Mouse (Mus musculus) erythroid progenitor cell, adult 5-6 weeks (primary cell): ENCODE measurements at regions not wholly inside any gene's neighbourhood (a gene's known extent, or its start where the extent isn't known, plus 50 kb on each side); places are given as distances from the start of the nearest gene placed in this dataset.

ENCODE experiments used
- ATAC-seq: replicated peaks from 2 replicates; pipeline ENCODE4 v1.8.0; 2016; ENCODE audit warnings: moderate number of reproducible peaks, mild to moderate bottlenecking, moderate TSS enrichment, inconsistent platforms; ENCODE audit not compliant: poor library complexity, low FRiP score, severe bottlenecking

GRCm38 (mm10) chr5:73864138-73864761 is 204.0 kb downstream of the Usp46 start:
- no peak for ATAC-seq

- no peak for ATAC-seq
These were observed 195.4 kb downstream of the Usp46 start for GRCm38 (mm10) chr5:73872641-73873421.

GRCm38 (mm10) chr5:73874770-73875169 is 193.5 kb downstream of the Usp46 start:
- ATAC-seq = no peak

- ATAC-seq = no peak
These were observed 192.4 kb downstream of the Usp46 start for GRCm38 (mm10) chr5:73875847-73876246.

DNA sequence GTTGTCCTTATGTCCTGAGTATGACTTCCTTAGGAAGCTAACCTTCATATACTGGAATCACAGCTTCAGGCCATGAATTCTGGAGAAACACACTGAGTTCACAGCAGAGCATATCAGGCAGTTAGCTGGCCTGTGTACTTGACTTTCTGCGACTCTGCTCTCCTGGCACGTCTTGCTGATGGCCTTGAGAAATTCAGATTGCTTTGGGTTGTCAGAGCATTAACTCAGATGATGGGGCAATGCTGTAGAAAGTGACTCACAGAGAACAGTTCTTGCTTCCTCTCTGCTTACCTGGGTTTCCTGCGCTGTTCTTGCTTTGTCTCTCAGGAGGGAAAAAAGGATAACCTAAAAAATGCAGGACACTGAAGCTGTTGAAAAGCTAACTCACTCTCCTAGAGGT is 187.3 kb downstream of the Usp46 start:
- ATAC-seq = no peak

GRCm38 (mm10) chr5:73881941-73882340 is 186.3 kb downstream of the Usp46 start:
- no peak for ATAC-seq

- no peak for ATAC-seq
These were observed 183.2 kb downstream of the Usp46 start for GRCm38 (mm10) chr5:73884998-73885397.

GRCm38 (mm10) chr5:73885691-73886090 is 182.5 kb downstream of the Usp46 start:
- ATAC-seq = no peak

DNA sequence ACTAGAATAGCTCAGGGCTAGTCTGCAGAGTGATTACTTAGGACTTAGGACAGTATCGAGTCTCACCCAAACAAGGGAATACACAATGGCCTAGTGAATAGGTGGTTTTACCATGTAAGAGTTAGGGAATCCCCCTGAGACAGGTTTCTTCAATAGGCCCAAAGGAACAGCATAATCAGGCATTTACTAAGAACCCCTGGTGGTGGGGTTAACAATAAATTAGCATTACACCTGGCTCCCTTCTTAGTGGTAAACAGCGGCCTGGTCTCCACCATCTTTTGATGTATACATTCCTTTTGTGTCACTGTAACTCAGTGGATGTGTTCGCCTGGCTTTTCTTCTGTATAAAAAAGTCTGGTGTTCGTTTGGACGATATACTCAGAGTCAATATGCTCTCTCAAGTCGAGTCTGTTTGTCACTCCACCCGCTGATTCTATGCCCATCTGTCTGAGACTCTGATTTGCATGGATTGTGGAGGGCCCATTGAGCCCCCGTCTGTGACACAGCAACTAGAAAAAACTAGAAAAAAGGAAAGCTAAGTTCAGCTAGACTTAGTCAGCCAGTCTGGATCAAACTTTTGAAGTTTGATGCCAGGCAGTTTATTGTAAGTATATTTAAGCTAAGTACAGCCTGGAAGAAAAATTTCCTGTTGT is 180.8 kb downstream of the Usp46 start:
- no peak for ATAC-seq

GRCm38 (mm10) chr5:73888391-73888790 is 179.8 kb downstream of the Usp46 start:
- no peak for ATAC-seq

GRCm38 (mm10) chr5:73889342-73889741 is 178.9 kb downstream of the Usp46 start:
- ATAC-seq = no peak

DNA sequence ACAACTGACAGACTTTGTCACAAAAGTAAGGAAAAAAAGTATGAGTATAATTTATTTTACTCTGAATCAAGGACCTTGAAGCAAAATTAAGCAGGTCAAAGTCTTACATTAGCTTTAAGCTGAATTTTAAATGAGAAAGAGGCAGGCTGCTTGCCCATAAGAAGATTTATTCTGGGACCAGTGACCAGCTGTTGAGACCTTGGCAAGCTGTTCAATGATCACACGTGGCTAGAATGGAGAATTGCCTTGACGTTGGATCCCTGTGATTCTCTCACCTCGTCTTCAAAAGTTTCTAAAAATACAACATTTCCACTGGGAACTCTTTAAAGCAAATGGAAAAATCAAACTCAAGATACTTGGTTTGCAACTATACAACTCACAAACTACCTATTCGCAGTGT is 177.3 kb downstream of the Usp46 start:
- no peak for ATAC-seq

DNA sequence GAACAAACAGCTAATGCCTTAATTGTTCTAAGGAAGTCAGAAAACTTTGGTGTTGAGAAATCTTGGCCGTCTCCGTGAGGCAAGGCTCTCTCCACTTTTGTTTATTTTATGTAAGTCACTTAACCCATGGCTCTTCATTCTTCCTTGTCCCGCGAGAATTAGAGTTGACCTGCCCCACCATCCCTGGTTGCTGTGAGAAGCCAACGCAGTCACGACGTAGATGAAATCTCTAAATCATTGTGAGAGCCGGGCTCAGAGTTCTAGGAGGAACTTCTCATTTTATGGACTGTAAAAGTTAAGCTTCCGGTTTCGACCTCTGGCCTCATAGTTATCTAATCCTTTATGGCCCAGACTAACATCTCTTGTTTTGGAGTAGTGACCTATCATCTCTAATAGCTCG is 176.6 kb downstream of the Usp46 start:
- ATAC-seq = no peak

DNA sequence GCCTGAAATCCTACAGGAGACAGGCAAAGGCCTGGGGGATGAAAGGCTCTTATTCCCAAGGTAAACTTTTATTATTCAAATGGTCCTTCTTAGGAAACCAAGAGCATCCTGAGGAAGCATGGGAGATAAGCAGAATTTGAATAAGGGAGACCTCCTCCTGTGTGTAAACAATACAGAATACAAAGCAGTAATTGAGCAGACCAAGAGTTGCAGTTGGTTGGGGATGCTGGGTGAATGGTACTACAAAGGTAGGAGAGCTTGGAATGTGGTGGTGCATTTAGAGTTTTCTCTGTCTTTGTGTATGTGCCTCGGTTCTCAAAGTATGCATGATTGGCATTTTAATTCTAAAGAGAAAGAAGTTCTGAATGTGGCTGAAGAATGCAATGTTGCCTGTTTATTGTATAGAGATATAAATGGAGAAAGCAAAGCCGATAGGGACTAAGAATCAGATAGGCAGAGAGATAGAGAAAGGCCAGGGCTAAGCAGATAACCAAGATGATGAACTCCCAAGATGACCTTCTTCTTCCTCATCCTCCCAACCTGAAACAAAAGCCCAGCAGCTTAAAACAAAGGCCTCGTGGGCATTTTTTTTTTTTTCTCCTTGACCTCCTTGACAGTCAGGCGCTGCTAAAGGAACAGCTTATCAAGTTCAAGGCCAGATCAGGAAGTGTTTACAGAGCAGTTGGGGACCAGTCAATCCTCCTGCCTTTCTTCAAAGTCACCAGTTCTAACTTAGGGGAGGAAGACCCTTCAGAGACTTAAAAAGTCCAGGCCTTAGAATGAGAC is 175.6 kb downstream of the Usp46 start:
- ATAC-seq = no peak

GRCm38 (mm10) chr5:73895186-73895585 is 173.0 kb downstream of the Usp46 start:
- no peak for ATAC-seq

GRCm38 (mm10) chr5:73896785-73897184 is 171.4 kb downstream of the Usp46 start:
- no peak for ATAC-seq

- ATAC-seq = no peak
These were observed 166.6 kb downstream of the Usp46 start for GRCm38 (mm10) chr5:73901651-73902050.

DNA sequence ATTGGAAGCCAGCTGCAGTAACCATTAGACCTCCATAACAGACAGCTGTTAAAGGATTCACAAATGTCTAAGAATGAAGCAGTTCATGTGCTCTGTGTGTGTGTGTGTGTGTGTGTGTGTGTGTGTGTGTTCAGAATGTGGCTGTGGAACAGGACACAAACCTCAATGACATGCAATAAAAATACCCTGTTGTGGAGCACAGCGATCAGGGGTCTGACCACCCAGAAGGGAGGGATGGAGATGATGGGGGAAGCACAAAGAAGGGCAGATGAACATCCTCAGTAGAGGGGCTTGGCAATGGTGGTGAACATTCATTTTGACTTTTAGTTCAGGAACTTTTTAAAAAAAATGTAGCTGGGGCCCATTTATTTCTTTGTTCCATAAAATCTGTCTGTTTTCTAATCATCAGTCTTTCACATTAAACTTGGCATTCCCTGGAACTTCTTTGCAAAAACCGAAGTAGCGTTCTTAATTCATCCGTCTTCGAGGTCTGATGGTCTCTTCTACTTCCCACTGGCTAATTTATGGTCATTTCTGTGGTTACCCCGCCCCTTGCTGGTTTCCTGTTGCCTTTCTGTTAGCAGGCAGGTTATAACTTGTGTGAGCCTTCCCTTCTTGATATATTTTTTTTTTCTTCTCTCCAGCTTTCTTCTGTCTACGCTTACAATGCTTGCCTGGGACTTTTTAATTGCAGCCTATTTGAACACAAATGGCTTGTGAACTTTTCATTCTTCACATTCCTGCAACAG is 165.6 kb downstream of the Usp46 start:
- ATAC-seq = no peak

- ATAC-seq = no peak
These were observed 165.0 kb downstream of the Usp46 start for GRCm38 (mm10) chr5:73903219-73903570.
